ENCODE assay signal across 9 mouse cellular contexts in the genomic region with DNA sequence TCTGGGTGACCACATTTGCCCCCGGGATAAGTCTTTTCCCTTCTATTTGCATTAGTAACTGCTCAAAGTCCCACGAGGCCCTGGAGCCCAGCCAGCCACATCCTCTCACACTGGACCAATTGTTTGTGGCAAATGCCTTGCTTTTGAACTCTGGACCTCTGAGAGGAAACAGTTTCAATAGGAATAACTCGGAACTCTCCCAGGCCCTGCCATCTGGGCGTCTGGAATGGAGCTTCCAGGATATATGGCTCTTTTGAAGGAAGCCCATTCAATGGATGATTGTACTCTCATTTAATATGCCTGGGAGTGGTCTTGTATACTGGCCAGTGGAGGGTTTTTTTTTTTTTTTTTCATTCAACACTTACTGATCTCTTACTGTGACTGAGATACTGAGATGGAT. TPM values are rescaled to one million over a fixed set of nuclear protein-coding genes. Genes with fewer than 3 reads are reported as not detected.
DNase-seq lines count a peak whose midpoint lies in the region; ATAC-seq lines count a peak whose summit lies in the region.
"Had no signal": no experiment of that assay in that cellular context is flagged by ENCODE, and none has a peak within 500 bp of the region (broad histone marks: within the 10 kb centered on the region; RNA-seq: fewer than 3 reads in every experiment).

No protein-coding gene starts in this region.

- H3K36me3 ChIP-seq in limb, embryonic 12.5 days = no peaks in the 10 kb centered on the region
- H3K36me3 ChIP-seq in stomach, embryonic 16.5 days (ENCODE audit: control insufficient read depth, insufficient read depth, low read length) = no peaks in the 10 kb centered on the region

- no peaks in the 10 kb centered on the region for H3K9me3 ChIP-seq in limb, embryonic 12.5 days
- H3K9me3 ChIP-seq in stomach, embryonic 16.5 days (replicated peaks; ENCODE audit: control insufficient read depth, low read length) = no peaks in the 10 kb centered on the region

- no peak overlapping the region for H3K4me2 ChIP-seq in limb, embryonic 12.5 days
- no peak overlapping the region for H3K4me2 ChIP-seq in stomach, embryonic 16.5 days (ENCODE audit: low read depth, low read length)

- no peak overlapping the region for H3K9ac ChIP-seq in limb, embryonic 12.5 days (replicated peaks)
- H3K9ac ChIP-seq in stomach, embryonic 16.5 days (ENCODE audit: low read length) = no peak overlapping the region

- 23% methylated on average over 4 of the region's 4 CpGs for WGBS in limb, embryonic 12.5 days
- WGBS in stomach, embryonic 16.5 days = 22% methylated on average over 4 of the region's 4 CpGs

- peaks cover 38% of the 10 kb centered on the region for H3K4me1 ChIP-seq in limb, embryonic 12.5 days (replicated peaks)
- H3K4me1 ChIP-seq in stomach, embryonic 16.5 days (ENCODE audit: control insufficient read depth, insufficient read depth, low read length) = no peaks in the 10 kb centered on the region; the same call in 1 of the 2 replicates

- 0 out of 2 replicates have a peak overlapping the region, but pooled peaks have one; percentile 25 for H3K27ac ChIP-seq in limb, embryonic 12.5 days
- H3K27ac ChIP-seq in stomach, embryonic 16.5 days (ENCODE audit: low read length) = 0 out of 2 replicates have a peak overlapping the region, but pooled peaks have one; percentile 2

- DNase-seq in layer of hippocampus, adult 11-12 months (ENCODE audit: low spot score) = peak; percentile 32
- DNase-seq in layer of hippocampus, adult 9-11 months = no peak
- DNase-seq in embryo, embryonic 11.5 days (ENCODE audit: low read depth, low spot score) = peak; percentile 46
- DNase-seq in heart, postnatal 4 days = peak; percentile 77
- no peak for DNase-seq in thymus, postnatal 14 days
- DNase-seq in frontal cortex, postnatal 36 days (ENCODE audit: low spot score in 2 of 2) = no peak

- H3K27me3 ChIP-seq in limb, embryonic 12.5 days = no peaks in the 10 kb centered on the region
- no peaks in the 10 kb centered on the region for H3K27me3 ChIP-seq in stomach, embryonic 16.5 days (ENCODE audit: control insufficient read depth, insufficient read depth, low read length)

- H3K4me3 ChIP-seq in limb, embryonic 12.5 days (replicated peaks) = no peak overlapping the region
- no peak overlapping the region for H3K4me3 ChIP-seq in stomach, embryonic 16.5 days (replicated peaks; ENCODE audit: low read length)
- H3K4me3 ChIP-seq: myocyte had no signal

- ATAC-seq in limb, embryonic 12.5 days (ENCODE audit: insufficient number of reproducible peaks, insufficient read depth, low FRiP score, low TSS enrichment, low read depth) = no peak
- peak; percentile 73 for ATAC-seq in stomach, embryonic 16.5 days (ENCODE audit: insufficient read depth, low FRiP score)

RNA-seq across cellular contexts. Expression of gene Tle3, which starts 21.0 kb away (rescaled TPM):
- 10 to 100 TPM; 23.2 to 27.9 TPM for total RNA-seq in heart, postnatal 4 days (2021)
- polyA plus RNA-seq in limb, embryonic 12.5 days (2016; fragmentation: Nextera tagmentation; extraction: Ambion mirVana) = 59.1 and 71.2 TPM in 2 replicates
- 20.2 and 21.4 TPM in 2 replicates for polyA plus RNA-seq in stomach, embryonic 16.5 days (2015; fragmentation: Nextera tagmentation; extraction: Ambion mirVana)

Comparison
In these comparisons a context has a peak if more than half of its experiments do, and no peak if none do; other contexts are left out.
1. DNase-seq: peak in layer of hippocampus, adult 11-12 months (single experiment), embryo, embryonic 11.5 days (single experiment) and heart, postnatal 4 days (single experiment); none in layer of hippocampus, adult 9-11 months (single experiment), thymus, postnatal 14 days (single experiment) and frontal cortex, postnatal 36 days (0 of 2).